Mouse (Mus musculus): ENCODE results near the gene Crybg1.
"Not testable (repeated sequence)": the region's sequence is repeated elsewhere in the genome, so short reads cannot be mapped to it uniquely, and the experiment has no call there.

Crybg1 gene

GRCm38 (mm10) chr10:43953942-43954341 is 194.7 kb downstream of the Crybg1 start:
- DNase-seq = peak; percentile 20 to 49

GRCm38 (mm10) chr10:43945435-43945834 is 203.2 kb downstream of the Crybg1 start:
- no peak for DNase-seq

GRCm38 (mm10) chr10:43943736-43944135 is 204.9 kb downstream of the Crybg1 start:
- no peak for DNase-seq

- no peak for DNase-seq
Observed at GRCm38 (mm10) chr10:43939136-43939662, 209.5 kb downstream of the Crybg1 start.

DNA sequence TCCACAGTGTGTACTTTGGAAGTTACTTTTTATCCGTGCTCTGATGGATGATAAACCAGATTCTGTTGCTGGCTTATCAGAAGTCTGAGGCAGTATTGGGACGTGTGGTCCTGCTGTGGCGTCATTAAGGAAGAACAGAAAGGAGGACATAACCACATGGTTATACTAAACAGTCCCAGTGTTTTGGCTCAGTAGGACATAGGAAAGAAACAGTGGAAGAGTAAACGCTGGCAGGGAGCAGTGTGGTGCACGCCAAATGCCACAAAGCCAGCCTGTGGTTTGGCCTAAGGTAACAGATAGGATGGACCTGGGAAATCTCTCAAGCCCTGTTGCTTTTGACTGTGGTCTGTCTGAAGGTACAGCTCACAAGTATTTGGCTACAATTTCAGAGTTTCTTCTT is 220.1 kb downstream of the Crybg1 start:
- peak; percentile 12 to 15 for DNase-seq

GRCm38 (mm10) chr10:43927736-43928135 is 220.9 kb downstream of the Crybg1 start:
- DNase-seq = no peak

DNA sequence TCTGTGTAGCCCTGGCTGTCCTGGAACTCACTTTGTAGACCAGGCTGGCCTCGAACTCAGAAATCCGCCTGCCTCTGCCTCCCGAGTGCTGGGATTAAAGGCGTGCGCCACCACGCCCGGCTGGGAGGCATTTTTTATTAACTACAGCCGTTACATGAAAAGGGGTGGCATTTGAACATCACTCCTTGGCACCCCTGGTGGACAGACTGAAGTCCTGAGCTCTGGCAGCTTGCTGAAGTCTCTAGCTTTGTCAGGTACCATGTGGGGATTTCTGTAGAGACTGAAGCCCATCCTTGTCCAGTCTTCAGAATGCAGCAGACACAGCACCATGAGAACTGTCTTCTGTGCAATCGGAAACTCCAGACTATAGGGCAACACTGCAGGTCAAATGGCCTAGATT is 222.9 kb downstream of the Crybg1 start:
- not testable (repeated sequence) for DNase-seq

DNA sequence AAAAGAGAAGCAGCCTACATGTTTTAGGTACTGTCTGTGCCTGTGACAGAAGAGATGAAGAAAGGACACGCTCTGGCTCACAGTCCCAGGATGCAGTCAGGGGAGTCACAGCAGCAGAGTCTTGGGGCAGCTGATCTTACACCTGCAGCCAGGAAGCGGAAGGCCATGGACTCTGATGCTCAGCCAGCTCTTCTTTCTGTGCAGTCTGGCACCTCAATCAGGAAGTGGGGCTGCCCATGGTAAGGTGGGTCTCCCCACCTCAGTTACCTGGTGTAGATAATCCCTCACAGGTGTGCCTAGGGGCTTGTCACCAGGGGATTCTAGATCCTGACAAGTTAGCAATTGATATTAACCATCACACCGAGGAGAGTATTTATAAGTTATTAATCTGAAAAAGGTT is 225.6 kb downstream of the Crybg1 start:
- no peak for DNase-seq

GRCm38 (mm10) chr10:43918696-43919608 is 229.7 kb downstream of the Crybg1 start:
- peak; percentile 65 to 71 for DNase-seq

GRCm38 (mm10) chr10:43916737-43917136 is 231.9 kb downstream of the Crybg1 start:
- DNase-seq = no peak

DNA sequence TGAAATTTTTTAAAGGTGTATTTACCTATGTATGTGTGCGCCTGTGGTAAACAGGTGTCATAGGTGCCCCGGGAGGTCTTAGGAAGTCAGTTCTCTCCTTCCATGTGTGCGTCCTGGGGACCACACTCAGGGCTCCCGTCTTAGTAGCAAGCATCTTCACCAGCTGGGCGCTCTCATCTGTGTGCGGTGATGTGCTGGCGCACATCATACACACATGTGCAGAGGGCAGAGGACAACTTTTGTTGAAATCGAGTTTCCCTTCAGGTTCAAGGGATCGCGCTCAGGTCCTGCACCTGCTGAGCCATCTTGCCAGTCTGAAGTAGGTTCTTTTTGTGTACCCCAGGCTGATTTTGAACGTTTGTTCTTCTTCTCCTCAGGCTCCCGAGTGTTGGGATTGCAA is 232.5 kb downstream of the Crybg1 start:
- no peak for DNase-seq

- no peak for DNase-seq
Observed at GRCm38 (mm10) chr10:43912236-43912635, 236.4 kb downstream of the Crybg1 start.

DNA sequence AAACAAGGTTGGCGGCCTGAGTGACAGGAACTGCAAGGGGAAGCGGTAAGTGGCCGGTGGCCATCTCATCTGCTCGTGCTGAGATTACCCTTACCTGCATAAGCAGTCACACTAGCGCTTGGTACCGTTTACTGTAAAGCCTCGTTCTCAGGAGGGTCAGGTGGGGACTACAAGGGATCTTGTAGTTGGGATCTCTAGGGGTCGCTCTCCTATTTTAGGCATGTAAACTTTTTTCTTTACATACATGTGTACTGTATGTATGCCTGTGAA is 237.8 kb downstream of the Crybg1 start:
- no peak for DNase-seq

DNA sequence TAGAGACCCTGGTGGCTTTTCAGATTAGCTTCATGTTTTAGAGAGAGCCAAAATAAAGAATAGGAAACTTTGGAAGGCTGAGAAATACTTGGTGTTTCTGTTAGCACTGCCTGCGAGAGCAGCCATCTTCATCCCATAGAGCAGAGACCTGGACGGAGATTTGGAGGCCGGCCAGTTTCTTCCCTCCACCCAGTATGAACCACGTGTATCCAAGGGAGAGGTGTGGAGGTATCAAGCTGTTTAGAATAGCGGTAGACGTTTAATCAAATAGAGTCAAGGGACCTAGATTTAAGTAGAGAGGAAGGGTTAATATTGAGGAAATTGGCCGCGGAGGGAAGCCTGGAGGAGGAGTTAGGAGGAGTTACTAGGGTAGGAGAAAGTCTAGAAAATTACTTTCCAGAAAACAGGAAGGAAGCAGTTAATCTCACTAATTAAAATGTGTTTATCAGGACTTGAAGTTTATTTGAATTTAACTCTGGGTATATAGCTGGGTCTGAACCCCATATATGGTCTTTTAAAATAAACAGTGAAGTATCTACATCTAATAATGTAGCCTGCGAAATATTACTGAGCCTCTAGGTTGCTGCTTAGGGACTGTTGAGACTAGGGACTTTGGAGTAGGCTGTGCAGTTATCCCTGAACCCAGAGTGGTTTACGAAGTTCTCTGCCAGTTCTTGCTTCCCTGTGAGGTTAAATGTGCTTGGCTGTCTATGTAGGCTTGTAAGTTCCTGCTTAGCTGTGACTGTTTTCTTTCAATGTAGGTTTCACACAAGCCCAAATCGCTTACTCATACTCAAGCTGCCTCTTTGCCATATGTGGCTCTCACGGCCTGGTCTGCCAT is 238.4 kb downstream of the Crybg1 start:
- no peak for DNase-seq

GRCm38 (mm10) chr10:43904569-43904968 is 244.1 kb downstream of the Crybg1 start:
- no peak for DNase-seq

DNA sequence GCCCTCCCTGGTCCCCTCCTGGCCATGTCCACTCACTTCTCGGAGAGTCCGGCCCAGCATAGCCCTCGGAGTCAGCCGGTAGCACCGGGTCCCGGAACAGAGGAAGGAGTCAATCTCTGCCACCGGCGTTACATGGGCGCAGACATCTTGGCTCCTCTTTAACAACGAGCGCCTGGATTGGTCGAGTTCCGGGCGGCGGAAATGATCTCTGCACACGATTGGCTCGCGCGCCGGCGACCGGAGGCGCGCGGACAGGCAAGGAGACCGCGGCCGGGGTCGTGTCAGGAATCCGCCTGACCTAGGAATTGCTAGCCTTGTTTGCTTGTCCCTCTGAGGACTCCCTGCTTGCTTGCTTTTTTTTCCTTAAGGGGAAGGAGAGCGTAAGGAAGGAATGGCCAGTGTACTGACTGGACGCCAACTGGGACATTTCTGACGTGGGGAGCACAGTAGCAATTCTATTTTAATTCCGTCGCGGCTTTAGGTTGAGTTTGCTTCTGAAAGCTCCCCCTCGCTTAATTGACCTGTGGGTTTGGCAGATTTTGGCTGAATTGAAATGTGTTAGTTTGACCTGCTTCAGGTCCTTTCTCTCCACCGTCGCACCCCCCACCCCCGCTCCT is 247.0 kb downstream of the Crybg1 start, which contains the start of the genes Qrsl1 and Rtn4ip1:
Gene Qrsl1 (minus strand): TSS at position 168 of the 617 bp plus-strand sequence.
Gene Rtn4ip1 (plus strand): TSS at position 230 of the 617 bp plus-strand sequence.
- peak; percentile 93 to 96 for DNase-seq

DNA sequence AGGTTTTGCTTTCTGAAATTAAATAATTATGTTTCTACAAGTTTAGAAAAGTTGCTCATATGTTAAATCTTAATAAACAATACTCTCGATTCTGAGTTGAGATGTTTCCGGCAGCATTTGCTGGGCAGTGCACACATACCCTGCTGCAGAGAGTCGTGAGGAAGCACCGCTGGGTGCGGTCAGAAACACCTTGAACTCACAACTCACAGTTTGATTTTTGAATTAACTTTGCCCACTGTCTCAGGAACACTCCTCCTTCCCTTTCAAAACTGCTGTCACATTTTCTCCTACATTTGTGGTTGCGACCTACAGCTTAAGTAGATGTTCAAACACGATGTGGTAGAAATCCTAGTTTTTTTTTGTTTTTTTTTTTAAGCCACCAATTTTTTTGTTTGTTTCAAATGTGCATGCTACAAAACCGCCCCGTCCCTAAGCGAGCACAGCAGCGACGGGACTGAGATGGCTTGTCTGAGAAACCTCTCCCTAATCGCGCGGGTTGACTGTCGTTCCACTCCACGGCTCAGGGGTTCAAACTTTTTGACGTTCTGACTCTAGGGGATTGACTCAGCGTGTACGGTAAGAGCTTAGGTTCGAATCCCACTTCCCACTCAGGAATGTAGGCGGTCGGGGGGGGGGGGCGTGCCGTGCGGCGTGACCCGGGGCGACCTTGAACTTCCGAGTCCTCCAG is 247.6 kb downstream of the Crybg1 start:
- DNase-seq = no peak
